Mouse (Mus musculus): Measurements from ENCODE around the gene Ifitm2. TPM values are rescaled to one million over a fixed set of nuclear protein-coding genes. Genes with fewer than 3 reads are reported as not detected.

The Ifitm2 gene
- polyA plus RNA-seq, 1 experiment, result 39.0 TPM

DNA sequence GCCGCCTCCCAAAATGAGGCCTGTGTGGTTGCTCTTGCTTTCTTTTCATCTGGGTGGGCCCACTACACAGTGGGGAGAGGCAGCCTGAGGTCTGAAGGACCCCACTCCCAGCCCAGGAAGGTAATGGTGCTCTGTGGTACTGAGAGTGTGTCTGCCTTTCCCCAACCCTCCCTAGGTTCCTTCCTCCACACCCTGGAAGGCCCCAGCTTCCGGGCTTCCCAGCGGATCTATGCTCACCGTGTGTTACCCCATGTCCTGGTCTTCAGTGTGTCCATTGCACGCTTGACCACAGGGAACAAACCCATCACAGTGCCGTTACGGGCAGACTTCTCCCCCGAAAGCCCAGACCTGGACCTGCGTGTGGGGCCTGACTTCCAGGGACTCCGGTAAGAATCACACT, 13.0 kb downstream of the Ifitm2 start:
- Histone ChIP-seq H3K27ac (ENCODE audit: control insufficient read depth, insufficient read depth, low read depth, low read length) (no peak overlapping the region), H3K4me3 (ENCODE audit: control insufficient read depth, low read depth, low read length) (no peak overlapping the region), H3K4me1 (ENCODE audit: control insufficient read depth, insufficient read depth, low read length) (no peaks in the 10 kb centered on the region; the same call in 1 of the 2 replicates), H3K27me3 (ENCODE audit: control insufficient read depth, insufficient read depth, low read length) (no peaks in the 10 kb centered on the region), H3K36me3 (ENCODE audit: control insufficient read depth, insufficient read depth, low read length) (no peaks in the 10 kb centered on the region)
- no peak for TF ChIP-seq CTCF (IDR thresholded peaks at IDR 0.05; ENCODE audit: control insufficient read depth, insufficient read depth, insufficient replicate concordance, low read depth, low read length)
- no peak for TF ChIP-seq POLR2A (IDR thresholded peaks at IDR 0.05; ENCODE audit: control insufficient read depth, low read depth, low read length)

DNA sequence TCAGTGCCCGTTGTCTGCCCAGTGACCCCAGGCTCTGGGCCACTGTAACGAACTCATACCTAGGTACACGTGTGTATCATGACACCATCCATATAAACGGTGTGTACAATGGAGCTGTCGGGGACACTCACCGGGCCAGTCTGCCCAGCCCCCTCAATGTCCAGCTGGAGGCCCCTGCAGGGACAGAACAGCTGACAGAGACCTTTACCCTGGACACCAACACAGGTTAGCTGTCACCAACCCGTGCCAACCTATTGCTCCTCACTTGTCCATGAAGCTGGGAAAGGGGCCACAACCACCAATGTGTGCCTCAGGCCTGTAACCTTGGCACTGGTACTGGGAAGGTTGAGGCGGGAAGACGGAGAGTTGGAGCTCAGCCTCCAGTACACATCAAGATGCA, 13.4 kb downstream of the Ifitm2 start:
- H3K4me1 ChIP-seq (ENCODE audit: control insufficient read depth, insufficient read depth, low read length), result no peaks in the 10 kb centered on the region
- no peak overlapping the region for H3K27ac ChIP-seq (ENCODE audit: control insufficient read depth, insufficient read depth, low read depth, low read length)
- no peaks in the 10 kb centered on the region for H3K27me3 ChIP-seq (ENCODE audit: control insufficient read depth, insufficient read depth, low read length)
- TF ChIP-seq POLR2A (IDR thresholded peaks at IDR 0.05; ENCODE audit: control insufficient read depth, low read depth, low read length) (no peak), CTCF (IDR thresholded peaks at IDR 0.05; ENCODE audit: control insufficient read depth, insufficient read depth, insufficient replicate concordance, low read depth, low read length) (no peak)
- H3K36me3 ChIP-seq (ENCODE audit: control insufficient read depth, insufficient read depth, low read length), result no peaks in the 10 kb centered on the region
- no peak overlapping the region for H3K4me3 ChIP-seq (ENCODE audit: control insufficient read depth, low read depth, low read length)

DNA sequence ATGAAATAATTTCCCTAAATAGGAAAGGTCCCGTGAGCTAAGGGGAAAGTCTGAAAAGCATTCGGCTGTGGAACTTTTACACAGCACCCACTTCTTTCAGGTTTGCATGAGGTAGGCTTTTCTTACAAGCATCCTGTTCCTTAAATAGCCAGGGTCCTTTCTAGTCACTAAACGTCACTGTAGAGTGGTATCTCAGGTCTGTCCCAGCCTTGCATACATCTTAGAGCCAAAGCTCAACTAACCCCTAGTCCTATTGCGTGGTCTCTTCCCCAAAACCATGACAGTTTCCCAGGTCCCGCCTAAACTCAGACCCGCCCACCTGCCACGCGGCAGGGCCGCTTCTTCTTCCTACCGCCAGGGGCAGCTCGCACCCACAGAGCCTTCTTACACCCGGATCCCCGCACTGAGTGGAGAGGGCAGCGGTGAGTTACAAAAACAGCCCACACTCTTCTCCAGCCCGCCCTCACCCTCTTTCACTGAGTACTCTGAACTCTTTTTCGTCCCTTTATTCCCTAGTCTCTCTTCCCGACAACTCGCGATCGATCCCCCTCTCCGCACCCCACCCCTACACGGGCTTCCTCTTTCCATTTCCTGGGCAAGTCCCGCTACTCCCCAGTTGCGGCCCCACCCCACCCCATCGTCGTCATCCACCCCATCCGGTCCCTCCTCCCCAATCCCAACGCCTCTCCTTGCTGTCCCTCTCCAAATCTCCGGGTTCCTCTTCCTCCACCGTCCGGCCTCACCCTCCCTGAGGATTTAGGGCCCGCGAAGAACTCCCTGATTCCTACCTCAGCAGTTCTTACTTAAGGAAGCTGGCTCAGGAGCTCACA, 14.3 kb downstream of the Ifitm2 start, which contains the start of gene Pgghg:
Gene Pgghg, plus strand, starts transcription at position 170 of the 830 bp plus-strand sequence.
- Histone ChIP-seq H3K27ac (ENCODE audit: control insufficient read depth, insufficient read depth, low read depth, low read length) (peak within 1 kb of the TSS; percentile 81), H3K36me3 (ENCODE audit: control insufficient read depth, insufficient read depth, low read length) (no peaks in the 10 kb centered on the region), H3K4me1 (ENCODE audit: control insufficient read depth, insufficient read depth, low read length) (no peaks in the 10 kb centered on the region), H3K27me3 (ENCODE audit: control insufficient read depth, insufficient read depth, low read length) (no peaks in the 10 kb centered on the region), H3K4me3 (ENCODE audit: control insufficient read depth, low read depth, low read length) (peak within 1 kb of the TSS; percentile 81)
- TF ChIP-seq CTCF (IDR thresholded peaks at IDR 0.05; ENCODE audit: control insufficient read depth, insufficient read depth, insufficient replicate concordance, low read depth, low read length) (peak; percentile 68; the same call in 1 of the 2 replicates), POLR2A (IDR thresholded peaks at IDR 0.05; ENCODE audit: control insufficient read depth, low read depth, low read length) (no peak)

DNA sequence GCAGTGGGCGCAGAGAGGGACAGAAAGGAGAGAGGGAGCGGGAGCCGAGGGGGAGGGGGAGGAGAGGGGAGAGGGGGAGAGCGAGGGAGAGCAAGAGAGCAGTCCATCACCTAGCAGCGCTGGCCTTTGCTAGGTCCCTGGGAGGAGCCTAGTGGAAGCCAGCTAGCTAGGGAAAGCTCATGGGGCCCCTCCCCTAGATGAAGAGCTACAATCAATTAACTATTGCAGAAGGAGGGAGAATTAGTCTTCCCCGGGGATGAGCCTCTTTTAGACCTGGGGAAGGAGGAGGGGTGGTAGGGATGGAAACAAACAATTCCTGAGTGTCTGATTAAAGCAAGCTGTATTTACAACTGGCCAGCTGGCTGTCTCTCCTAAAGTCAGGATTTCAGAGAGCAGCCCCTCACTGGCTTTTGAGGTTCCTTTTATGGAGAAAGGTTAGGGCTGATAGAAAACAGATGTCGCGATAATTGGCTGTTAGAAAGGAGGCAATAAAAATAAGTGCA, 16.1 kb downstream of the Ifitm2 start:
- TF ChIP-seq POLR2A (IDR thresholded peaks at IDR 0.05; ENCODE audit: control insufficient read depth, low read depth, low read length) (no peak), CTCF (IDR thresholded peaks at IDR 0.05; ENCODE audit: control insufficient read depth, insufficient read depth, insufficient replicate concordance, low read depth, low read length) (no peak)
- no peaks in the 10 kb centered on the region for H3K4me1 ChIP-seq (ENCODE audit: control insufficient read depth, insufficient read depth, low read length)
- H3K4me3 ChIP-seq (ENCODE audit: control insufficient read depth, low read depth, low read length), result no peak overlapping the region
- no peaks in the 10 kb centered on the region for H3K36me3 ChIP-seq (ENCODE audit: control insufficient read depth, insufficient read depth, low read length)
- no peak overlapping the region for H3K27ac ChIP-seq (ENCODE audit: control insufficient read depth, insufficient read depth, low read depth, low read length)
- H3K27me3 ChIP-seq (ENCODE audit: control insufficient read depth, insufficient read depth, low read length), result no peaks in the 10 kb centered on the region

DNA sequence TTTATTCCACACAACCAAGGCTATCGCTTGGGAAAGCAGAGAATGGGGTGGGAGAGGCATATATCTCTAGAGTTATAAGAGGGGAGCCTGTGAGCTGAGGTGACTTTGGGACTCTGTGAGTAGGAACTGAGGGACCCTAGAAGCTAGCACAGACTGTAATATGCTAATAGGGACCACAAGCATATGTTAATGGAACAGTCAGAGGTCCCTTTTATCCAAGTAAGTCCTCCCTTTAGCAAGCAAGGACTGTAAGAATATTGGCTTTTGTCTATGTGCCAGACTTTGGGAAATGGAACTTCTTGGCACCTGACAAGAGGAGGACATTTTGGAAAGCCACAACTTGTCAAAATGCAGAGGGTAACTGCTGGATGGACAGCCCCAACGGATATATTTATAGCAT, 16.9 kb downstream of the Ifitm2 start:
- TF ChIP-seq POLR2A (IDR thresholded peaks at IDR 0.05; ENCODE audit: control insufficient read depth, low read depth, low read length) (no peak), CTCF (IDR thresholded peaks at IDR 0.05; ENCODE audit: control insufficient read depth, insufficient read depth, insufficient replicate concordance, low read depth, low read length) (no peak)
- Histone ChIP-seq H3K27me3 (ENCODE audit: control insufficient read depth, insufficient read depth, low read length) (no peaks in the 10 kb centered on the region), H3K4me3 (ENCODE audit: control insufficient read depth, low read depth, low read length) (no peak overlapping the region), H3K4me1 (ENCODE audit: control insufficient read depth, insufficient read depth, low read length) (no peaks in the 10 kb centered on the region), H3K36me3 (ENCODE audit: control insufficient read depth, insufficient read depth, low read length) (no peaks in the 10 kb centered on the region), H3K27ac (ENCODE audit: control insufficient read depth, insufficient read depth, low read depth, low read length) (no peak overlapping the region)

DNA sequence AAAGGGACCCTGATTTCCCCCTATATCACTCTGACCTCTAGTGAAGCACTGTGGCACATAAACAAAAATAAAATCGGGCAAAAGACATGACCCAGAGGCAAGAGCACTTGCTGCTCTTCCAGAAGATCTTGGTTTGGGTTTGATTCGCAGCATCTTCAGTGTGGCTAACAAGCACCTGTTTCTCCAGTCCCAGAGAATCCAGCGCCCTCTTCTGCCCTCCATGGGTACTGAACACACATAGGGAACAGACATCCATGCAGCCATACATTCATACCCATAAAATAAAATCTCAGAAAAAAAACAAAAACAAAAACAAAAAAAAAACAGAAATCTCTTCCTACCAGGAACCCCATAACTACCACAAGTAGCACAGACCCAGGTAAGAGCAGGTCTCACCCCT, 17.4 kb downstream of the Ifitm2 start:
- no peaks in the 10 kb centered on the region for H3K27me3 ChIP-seq (ENCODE audit: control insufficient read depth, insufficient read depth, low read length)
- H3K36me3 ChIP-seq (ENCODE audit: control insufficient read depth, insufficient read depth, low read length), result no peaks in the 10 kb centered on the region
- no peaks in the 10 kb centered on the region for H3K4me1 ChIP-seq (ENCODE audit: control insufficient read depth, insufficient read depth, low read length)
- no peak overlapping the region for H3K27ac ChIP-seq (ENCODE audit: control insufficient read depth, insufficient read depth, low read depth, low read length)
- no peak overlapping the region for H3K4me3 ChIP-seq (ENCODE audit: control insufficient read depth, low read depth, low read length)
- no peak for TF ChIP-seq CTCF (IDR thresholded peaks at IDR 0.05; ENCODE audit: control insufficient read depth, insufficient read depth, insufficient replicate concordance, low read depth, low read length)

DNA sequence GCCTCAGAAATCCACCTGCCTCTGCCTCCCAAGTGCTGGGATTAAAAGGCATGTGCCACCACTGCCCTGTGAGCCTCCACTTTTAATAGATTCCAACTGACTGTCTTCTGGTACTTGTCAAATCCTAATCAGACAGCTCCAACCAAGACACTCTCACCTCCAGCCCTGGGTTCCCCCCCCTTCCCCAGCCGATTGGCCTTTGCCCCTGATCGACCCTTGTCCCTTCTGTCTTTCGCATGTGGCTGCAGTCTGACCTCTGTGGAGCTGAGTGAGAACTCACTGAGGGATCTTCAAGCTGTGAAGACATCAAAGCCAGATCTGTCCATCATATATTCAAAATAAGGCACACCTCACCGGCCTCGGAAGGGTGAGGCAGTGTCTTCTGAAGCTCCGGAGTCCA, 28.6 kb downstream of the Ifitm2 start:
- TF ChIP-seq CTCF (IDR thresholded peaks at IDR 0.05; ENCODE audit: control insufficient read depth, insufficient read depth, insufficient replicate concordance, low read depth, low read length), result no peak
- TF ChIP-seq POLR2A (IDR thresholded peaks at IDR 0.05; ENCODE audit: control insufficient read depth, low read depth, low read length), result no peak
- no peak overlapping the region for H3K4me3 ChIP-seq (ENCODE audit: control insufficient read depth, low read depth, low read length)
- H3K27ac ChIP-seq (ENCODE audit: control insufficient read depth, insufficient read depth, low read depth, low read length), result no peak overlapping the region
- H3K27me3 ChIP-seq (ENCODE audit: control insufficient read depth, insufficient read depth, low read length), result no peaks in the 10 kb centered on the region
- peaks cover 3% of the 10 kb centered on the region for H3K4me1 ChIP-seq (ENCODE audit: control insufficient read depth, insufficient read depth, low read length)
- H3K36me3 ChIP-seq (ENCODE audit: control insufficient read depth, insufficient read depth, low read length), result no peaks in the 10 kb centered on the region
